Mouse (Mus musculus) forebrain, embryonic 11.5 days (tissue): ENCODE data around the gene Bloc1s6. TPM values are rescaled to one million over a fixed set of nuclear protein-coding genes. Genes with fewer than 3 reads are reported as not detected.

ENCODE experiments used
- ATAC-seq: fragments of 200-750 bp; cut with Nextera tagmentation; replicated peaks from 2 replicates; pipeline ENCODE4 v1.8.0; 2017; ENCODE audit warnings: moderate TSS enrichment; ENCODE audit not compliant: low FRiP score
- DNase-seq: peaks from one replicate; pipeline ENCODE4 v3.0.0-alpha.2; 2017; ENCODE audit warnings: low spot score
- H3K27ac ChIP-seq: fragments of 300-500 bp; sonication (generic); 2 replicates; pipeline ENCODE4 v1.5.1; 2014; ENCODE audit warnings: low read depth, low read length
- H3K27me3 ChIP-seq: fragments of 300-500 bp; sonication (generic); 2 replicates; pipeline ENCODE4 v1.6.1; 2014; ENCODE audit warnings: mild to moderate bottlenecking, low read length, mixed read lengths; ENCODE audit not compliant: control insufficient read depth, insufficient read depth
- H3K36me3 ChIP-seq: fragments of 300-500 bp; sonication (generic); 2 replicates; pipeline ENCODE4 v1.6.1; 2014; ENCODE audit warnings: mild to moderate bottlenecking, low read length, moderate library complexity, mixed read lengths; ENCODE audit not compliant: control insufficient read depth, insufficient read depth
- H3K4me1 ChIP-seq: fragments of 300-500 bp; sonication (generic); replicated peaks from 2 replicates; pipeline ENCODE4 v1.6.1; 2014; ENCODE audit warnings: low read length, mixed read lengths; ENCODE audit not compliant: control insufficient read depth, insufficient read depth
- H3K4me2 ChIP-seq: fragments of 300-500 bp; sonication (generic); 2 replicates; pipeline ENCODE4 v1.6.1; 2014; ENCODE audit warnings: low read depth, mild to moderate bottlenecking, low read length, moderate library complexity, mixed read lengths; ENCODE audit not compliant: severe bottlenecking
- H3K4me3 ChIP-seq: fragments of 300-500 bp; sonication (generic); 2 replicates; pipeline ENCODE4 v1.5.1; 2014; ENCODE audit warnings: low read depth, low read length
- H3K9ac ChIP-seq: fragments of 300-500 bp; sonication (generic); 2 replicates; pipeline ENCODE4 v1.6.1; 2014; ENCODE audit warnings: low read length
- H3K9me3 ChIP-seq: fragments of 300-500 bp; sonication (generic); 2 replicates; pipeline ENCODE4 v1.6.1; 2016; ENCODE audit warnings: low read length, mixed read lengths; ENCODE audit not compliant: control insufficient read depth
- WGBS: fragments of 180-500 bp; shearing (Covaris S2); extraction: QIAGEN DNeasy Blood & Tissue Kit; methylation state at CpG from one replicate; pipeline ENCODE4 v1.1.7; 2014; 5-methylcytosine and 5-hydroxymethylcytosine counted together
- polyA plus RNA-seq: library from polyadenylated mRNA; unstranded; fragments of >200 nt; fragmentation: Nextera tagmentation; extraction: Ambion mirVana; gene quantifications from 2 replicates; pipeline ENCODE4 v1.2.1, GENCODE M21; 2014

Gene Bloc1s6
- polyA plus RNA-seq, 1 experiment from 2014 or later, result 80.3 TPM

GRCm38 (mm10) chr2:122789311-122789710 is 51.0 kb downstream of the Bloc1s6 start:
- Histone ChIP-seq H3K4me3 (no peak overlapping the region), H3K9ac (no peak overlapping the region), H3K36me3 (no peaks in the 10 kb centered on the region), H3K4me2 (no peak overlapping the region), H3K27ac (no peak overlapping the region), H3K27me3 (no peaks in the 10 kb centered on the region), H3K9me3 (no peaks in the 10 kb centered on the region), H3K4me1 (no peaks in the 10 kb centered on the region)
- DNase-seq, result no peak
- no peak for ATAC-seq
- 85% methylated on average over 7 of the region's 7 CpGs for WGBS

- no peak for ATAC-seq
These were observed 51.4 kb downstream of the Bloc1s6 start for GRCm38 (mm10) chr2:122789730-122790129.

More at GRCm38 (mm10) chr2:122789730-122790129, 51.4 kb downstream of the Bloc1s6 start:
- no peak overlapping the region for H3K4me3 ChIP-seq
- no peaks in the 10 kb centered on the region for H3K9me3 ChIP-seq
- no peak overlapping the region for H3K27ac ChIP-seq
- no peaks in the 10 kb centered on the region for H3K27me3 ChIP-seq
- no peak overlapping the region for H3K4me2 ChIP-seq
- no peaks in the 10 kb centered on the region for H3K4me1 ChIP-seq
- H3K9ac ChIP-seq, result no peak overlapping the region
- no peaks in the 10 kb centered on the region for H3K36me3 ChIP-seq
- 74% methylated on average over 6 of the region's 6 CpGs for WGBS
- no peak for DNase-seq

Other genes with a start within 250 kb of the Bloc1s6 start
- gene Gatm, start 127.2 kb upstream of the Bloc1s6 start, polyA plus RNA-seq, result 19.6 and 19.9 TPM in 2 replicates
- gene AA467197, start 101.5 kb upstream of the Bloc1s6 start, polyA plus RNA-seq, result 0.27 and 0.51 TPM in 2 replicates
- 6.8 and 9.6 TPM in 2 replicates for gene Slc30a4, start 35.8 kb upstream of the Bloc1s6 start, polyA plus RNA-seq
- gene Sqor, start 26.7 kb downstream of the Bloc1s6 start, polyA plus RNA-seq, result 3.1 and 4.0 TPM in 2 replicates